Mouse (Mus musculus) NIH3T3 (cell line): Measurements from ENCODE around the gene Cxadr.

ENCODE experiments used
- DNase-seq: peaks from one replicate; pipeline ENCODE4 v3.0.0-alpha.2; 2012; ENCODE audit warnings: low read depth

The Cxadr gene

DNA sequence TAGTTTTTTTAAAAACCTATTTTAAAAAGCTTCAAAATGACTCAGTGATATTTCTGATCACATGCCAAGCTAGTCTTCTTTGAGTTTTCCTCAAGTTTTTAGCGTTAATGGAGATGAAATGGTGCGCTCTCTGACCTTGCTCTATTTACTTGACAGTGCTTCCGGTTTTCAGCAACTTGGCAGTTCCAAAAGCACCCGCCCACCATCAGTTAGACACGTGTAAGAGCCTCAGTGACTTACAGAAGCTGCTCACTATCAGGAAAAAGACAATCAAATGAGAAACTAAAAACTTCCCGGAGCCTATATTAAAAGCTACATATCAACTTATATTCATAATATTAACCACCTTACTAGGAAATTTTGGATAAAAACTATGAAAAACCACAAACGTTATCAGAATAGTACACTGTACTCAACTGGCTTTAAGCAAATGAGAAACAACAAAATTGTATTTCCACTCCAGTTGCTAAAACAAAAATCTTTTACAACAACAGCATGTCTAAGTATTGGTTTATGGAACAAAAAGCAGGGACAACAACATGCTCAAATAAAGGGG, 70.3 kb downstream of the Cxadr start:
- no peak for DNase-seq

- DNase-seq = peak; percentile 2
These were observed 71.5 kb downstream of the Cxadr start for GRCm38 (mm10) chr16:78372786-78373185.

DNA sequence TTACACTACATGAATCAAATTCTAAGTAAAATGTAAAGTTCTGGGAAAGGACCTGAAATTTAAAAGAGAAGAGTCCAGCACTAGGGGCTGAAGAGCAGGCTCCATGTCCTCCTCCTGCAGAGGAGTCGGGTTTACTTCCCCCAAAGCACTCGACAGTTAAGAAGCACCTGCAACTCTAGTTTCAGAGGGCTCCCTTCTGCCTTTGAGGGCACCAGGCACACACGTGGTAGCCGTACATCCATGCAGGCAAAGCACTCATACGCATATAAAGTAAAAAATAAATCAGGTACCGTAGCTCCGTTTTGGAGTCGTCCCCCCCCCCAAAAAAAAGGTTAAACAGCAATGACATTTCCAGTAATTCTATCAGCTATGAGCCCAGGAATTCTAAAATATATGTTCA, 72.5 kb downstream of the Cxadr start:
- no peak for DNase-seq

GRCm38 (mm10) chr16:78375222-78375621, 73.9 kb downstream of the Cxadr start:
- peak; percentile 10 for DNase-seq

DNA sequence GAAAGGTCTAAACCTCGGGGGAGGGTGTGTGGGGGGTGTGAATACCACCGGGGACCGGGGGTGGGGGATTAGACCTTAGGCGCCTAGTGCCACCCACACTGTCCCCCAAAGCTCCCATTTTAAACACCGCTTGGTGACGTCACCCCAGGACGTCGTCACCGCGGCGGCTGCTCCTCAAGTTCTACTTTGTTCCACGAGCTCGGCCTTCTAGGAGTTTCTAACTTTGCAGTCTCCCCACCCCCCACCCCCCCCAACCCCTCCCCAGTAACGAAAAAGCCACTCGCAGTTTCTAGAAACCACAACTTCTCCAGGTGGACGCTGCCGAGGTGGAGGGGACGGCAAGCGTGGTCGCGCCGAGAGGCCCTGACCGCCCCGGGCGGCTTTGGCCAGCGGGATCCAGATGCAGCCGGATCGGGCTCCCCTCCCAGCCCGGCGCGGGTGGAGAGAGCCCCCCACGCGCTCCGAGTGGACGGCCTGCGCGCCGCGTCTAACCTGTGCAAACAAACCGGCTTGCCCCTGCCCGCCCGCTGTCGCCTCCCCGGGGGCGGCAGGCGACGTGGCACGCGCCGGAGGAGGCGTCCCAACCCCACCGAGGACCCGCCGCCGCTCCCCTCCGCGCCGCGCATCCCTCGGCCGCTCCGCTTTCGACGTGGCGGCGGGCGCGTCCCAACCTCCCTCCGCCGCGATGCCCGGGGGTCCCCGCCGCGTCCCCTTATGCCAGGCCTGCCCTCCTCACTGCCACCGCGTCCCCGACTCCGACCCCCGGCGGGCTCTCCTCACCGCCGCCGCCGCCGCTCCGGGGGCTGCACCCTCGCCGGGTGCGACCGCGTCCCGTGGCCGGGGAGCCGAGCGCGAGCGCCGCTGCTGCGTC, 74.8 kb downstream of the Cxadr start:
- DNase-seq = peak; percentile 65

DNA sequence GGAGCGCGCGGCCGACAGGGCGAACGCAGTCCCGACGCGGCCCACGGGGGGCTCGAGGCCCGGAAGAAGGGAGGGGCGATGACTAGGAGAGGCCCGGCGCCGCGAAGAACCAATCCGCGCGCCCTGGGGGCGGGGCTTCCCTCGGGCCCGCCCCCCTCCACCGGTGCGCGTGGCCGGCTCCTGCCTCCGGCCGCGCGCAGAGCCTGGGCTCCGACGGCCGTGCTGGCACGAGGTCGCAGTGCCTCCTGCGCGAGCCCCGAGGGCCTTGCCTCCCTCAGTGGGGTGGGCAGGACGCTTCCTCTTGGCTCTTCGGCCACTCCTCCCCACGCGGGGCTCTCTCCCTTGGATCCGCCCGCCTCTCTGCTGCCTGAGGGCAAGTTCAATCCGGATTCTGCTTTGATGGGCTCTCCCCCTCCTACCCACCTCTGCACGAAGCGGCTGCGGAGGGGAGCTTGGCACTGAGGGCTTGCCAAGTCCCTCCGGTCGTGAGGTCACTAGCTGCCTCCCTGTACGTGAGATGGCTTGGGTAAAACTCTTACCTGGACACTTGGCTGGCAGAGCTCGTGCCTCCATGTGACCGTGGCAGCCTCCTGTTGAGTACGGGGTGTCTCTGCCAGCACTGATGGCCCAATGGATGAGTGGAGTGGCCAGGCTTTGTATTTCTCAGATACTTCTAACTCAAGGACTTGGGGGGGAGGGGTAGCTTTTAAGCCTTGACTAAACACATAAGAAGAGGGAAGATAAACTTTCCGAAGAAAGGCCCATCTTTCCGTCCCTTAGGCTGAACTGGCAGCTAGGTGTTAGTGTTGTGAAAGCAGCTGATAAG, 75.7 kb downstream of the Cxadr start, which contains the start of gene Btg3:
Gene Btg3, minus strand, starts transcription at position 448 of the 826 bp plus-strand sequence.
- DNase-seq = peak; percentile 89

GRCm38 (mm10) chr16:78378493-78378892, 77.2 kb downstream of the Cxadr start:
- peak; percentile 4 for DNase-seq

DNA sequence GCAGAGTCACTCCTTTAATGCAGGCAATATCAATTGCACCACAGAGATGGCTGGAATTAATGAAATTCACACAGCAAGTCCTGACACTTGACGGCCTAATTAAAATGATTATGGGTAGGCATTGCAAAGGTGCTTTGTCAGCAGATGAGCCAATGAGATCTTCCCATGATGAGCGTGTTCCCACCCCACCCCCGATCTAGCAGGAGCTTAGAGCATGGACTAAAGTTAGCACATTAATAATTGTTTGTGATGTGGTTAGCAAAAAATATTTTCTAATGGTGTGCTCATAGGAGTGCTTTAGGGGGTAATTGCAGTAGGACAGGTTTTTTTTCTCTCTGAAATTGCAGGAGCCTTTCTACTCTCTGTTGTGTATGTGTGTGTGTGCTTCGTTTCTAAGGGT, 87.8 kb downstream of the Cxadr start:
- DNase-seq = no peak

DNA sequence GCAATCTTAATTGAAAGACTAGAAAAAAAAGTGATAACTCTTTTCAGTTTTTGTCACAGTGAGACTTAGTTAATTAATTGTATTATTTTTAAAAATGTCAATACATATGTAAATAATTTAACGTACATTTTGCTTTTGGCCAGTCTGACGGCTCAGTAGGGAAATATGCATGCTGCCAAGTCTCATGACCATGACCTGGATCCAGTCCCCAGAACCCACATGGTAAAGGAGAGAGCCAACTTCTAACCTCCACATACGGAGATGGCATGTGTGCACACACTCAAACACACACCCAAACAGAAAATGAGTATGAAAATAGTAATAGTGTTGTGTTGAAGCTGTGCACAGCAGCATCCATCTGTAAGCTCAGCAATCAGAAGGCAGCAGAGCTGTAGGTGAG, 88.7 kb downstream of the Cxadr start:
- peak; percentile 28 for DNase-seq

DNA sequence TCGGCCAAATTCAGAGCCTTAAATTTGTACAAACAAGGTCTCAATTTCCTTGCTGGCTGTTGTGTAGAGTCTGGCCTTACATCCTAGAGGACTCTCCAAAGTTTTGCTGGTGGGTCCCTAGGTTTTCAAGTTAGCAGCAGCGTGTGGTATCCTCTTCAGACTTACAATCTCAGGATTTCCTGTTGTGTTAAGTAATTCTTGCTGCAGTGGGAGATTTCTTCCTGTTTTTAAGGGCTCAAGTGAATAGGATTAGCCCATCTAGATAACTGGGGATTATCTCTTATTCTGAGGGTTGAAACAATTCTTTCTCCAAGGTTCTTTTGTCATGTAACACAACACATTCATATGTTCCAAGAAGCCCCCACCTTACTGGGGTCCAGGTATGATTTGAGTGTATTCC, 90.1 kb downstream of the Cxadr start:
- DNase-seq = no peak

DNA sequence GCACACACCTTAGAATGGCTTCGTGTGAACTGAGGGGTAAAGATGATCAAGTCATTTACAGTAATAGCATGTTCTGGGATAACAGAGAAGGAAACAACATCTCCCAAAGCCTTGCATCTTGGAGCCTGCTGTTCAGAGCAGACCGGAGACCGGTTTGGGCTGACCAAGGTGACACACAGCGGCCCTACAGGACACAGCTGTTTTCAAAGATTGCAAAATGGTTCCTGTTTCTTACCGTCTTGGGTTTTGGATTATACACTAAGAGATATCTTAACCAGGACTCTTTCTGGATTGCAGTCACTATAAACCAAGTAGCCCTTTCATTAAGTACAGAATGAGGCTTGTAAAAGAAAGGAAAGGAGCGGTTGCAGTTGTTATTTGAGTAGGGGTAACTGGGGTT, 97.4 kb downstream of the Cxadr start:
- DNase-seq = no peak

GRCm38 (mm10) chr16:78399423-78399822, 98.1 kb downstream of the Cxadr start:
- no peak for DNase-seq

DNA sequence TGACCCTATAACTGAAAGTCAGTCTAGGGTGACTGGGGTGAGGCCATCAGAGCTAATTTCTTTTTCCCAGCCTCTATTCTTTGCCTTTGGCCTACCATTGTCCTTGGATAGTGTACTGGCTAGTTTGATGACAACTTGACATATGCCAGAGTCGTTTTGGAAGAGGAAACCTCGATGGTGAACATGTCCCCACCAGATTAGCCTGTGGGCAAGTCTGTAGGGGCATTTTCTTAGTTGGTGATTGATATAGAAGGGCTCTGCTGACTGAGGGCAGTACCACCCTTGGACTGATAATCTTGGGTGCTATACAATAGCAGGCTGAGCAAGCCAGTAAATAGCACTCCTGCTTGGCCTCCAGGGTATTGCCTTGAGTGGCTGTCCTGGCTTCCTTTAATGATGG, 101.0 kb downstream of the Cxadr start:
- DNase-seq = no peak

DNA sequence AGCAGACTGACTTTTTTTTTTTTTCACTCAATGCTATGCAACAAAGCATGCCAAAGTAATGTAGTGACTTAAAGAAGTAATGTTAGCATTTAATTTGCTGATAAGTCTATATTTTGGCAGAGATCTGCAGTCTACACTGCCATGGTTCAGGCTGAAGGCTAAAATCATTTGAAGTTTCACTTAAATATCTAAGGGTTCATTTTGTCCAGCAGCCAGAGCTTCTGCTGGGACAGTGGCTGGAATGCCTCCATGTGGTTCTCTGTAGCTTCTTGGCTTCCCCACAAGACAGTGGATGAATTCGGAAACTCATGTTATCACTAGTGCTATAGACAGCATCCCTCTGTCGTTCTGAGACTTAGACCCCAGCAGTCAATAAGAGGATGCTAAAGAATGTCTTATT, 105.4 kb downstream of the Cxadr start:
- DNase-seq = no peak

- no peak for DNase-seq
These were observed 106.6 kb downstream of the Cxadr start for GRCm38 (mm10) chr16:78407855-78408254.
